Mouse (Mus musculus): Measurements from ENCODE around the gene Csf2rb. TPM values are rescaled to one million over a fixed set of nuclear protein-coding genes. Genes with fewer than 3 reads are reported as not detected.

Gene Csf2rb
- total and polyA plus RNA-seq, 3 experiments, result 3.2 to 10.1 TPM; not detected in 1

GRCm38 (mm10) chr15:78380208-78380607 is 54.7 kb downstream of the Csf2rb start:
- H3K9ac ChIP-seq (ENCODE audit: control insufficient read depth, low read depth, low read length, poor library complexity, severe bottlenecking), result no peak overlapping the region
- H3K27me3 ChIP-seq (ENCODE audit: control insufficient read depth in 1 of 2, insufficient read depth in 2 of 2, low read length in 2 of 2), result no peaks in the 10 kb centered on the region
- TF ChIP-seq E2F4 (IDR thresholded peaks at IDR 0.05; ENCODE audit: borderline replicate concordance, low read depth, low read length), result no peak
- no peak for TF ChIP-seq CHD2 (IDR thresholded peaks at IDR 0.05; ENCODE audit: low read length)
- H3K4me1 ChIP-seq (ENCODE audit: control insufficient read depth in 1 of 2, insufficient read depth in 2 of 2, low read length in 2 of 2), result peaks cover 0 to 30% of the 10 kb centered on the region in 2 experiments; a peak in 3 of 4 replicates
- H3K4me3 ChIP-seq (ENCODE audit: control insufficient read depth in 1 of 2, insufficient read depth in 1 of 2, low read depth in 2 of 2, low read length in 2 of 2), result no peak overlapping the region
- no peaks in the 10 kb centered on the region; the same call in 1 of the 2 replicates for H3K79me2 ChIP-seq (ENCODE audit: control insufficient read depth, insufficient read depth, low read length, poor library complexity)
- H3K27ac ChIP-seq (ENCODE audit: control insufficient read depth, low read depth, low read length), result no peak overlapping the region
- no peak for DNase-seq (ENCODE audit: low read depth, low spot score)
- peaks cover 0 to 6% of the 10 kb centered on the region in 2 experiments; a peak in 2 of 4 replicates for H3K36me3 ChIP-seq (ENCODE audit: control insufficient read depth in 1 of 2, insufficient read depth in 2 of 2, low read length in 2 of 2)
- no peaks in the 10 kb centered on the region for H3K9me3 ChIP-seq (replicated peaks; ENCODE audit: insufficient read depth, low read length)

GRCm38 (mm10) chr15:78380741-78381140 is 55.2 kb downstream of the Csf2rb start:
- no peaks in the 10 kb centered on the region for H3K27me3 ChIP-seq (ENCODE audit: control insufficient read depth in 1 of 2, insufficient read depth in 2 of 2, low read length in 2 of 2)
- no peaks in the 10 kb centered on the region for H3K9me3 ChIP-seq (replicated peaks; ENCODE audit: insufficient read depth, low read length)
- H3K79me2 ChIP-seq (ENCODE audit: control insufficient read depth, insufficient read depth, low read length, poor library complexity), result no peaks in the 10 kb centered on the region; the same call in 1 of the 2 replicates
- TF ChIP-seq ELF1 (IDR thresholded peaks at IDR 0.05; ENCODE audit: low read depth, low read length) (no peak), JUND (IDR thresholded peaks at IDR 0.05; ENCODE audit: low read depth, low read length) (no peak), MEF2A (IDR thresholded peaks at IDR 0.05; ENCODE audit: extremely low read depth, insufficient replicate concordance, low read depth, low read length, poor library complexity, severe bottlenecking) (no peak), POLR2A (IDR thresholded peaks at IDR 0.05; ENCODE audit: control insufficient read depth in 1 of 2, insufficient read depth in 1 of 2, low read depth in 1 of 2, low read length in 2 of 2, poor library complexity in 1 of 2) (no peak), MXI1 (IDR thresholded peaks at IDR 0.05; ENCODE audit: low read depth, low read length) (no peak), TCF12 (IDR thresholded peaks at IDR 0.05; ENCODE audit: low read depth, low read length) (no peak), MAZ (IDR thresholded peaks at IDR 0.05; ENCODE audit: low read depth, low read length) (no peak)
- DNase-seq (ENCODE audit: low read depth, low spot score), result no peak
- H3K9ac ChIP-seq (ENCODE audit: control insufficient read depth, low read depth, low read length, poor library complexity, severe bottlenecking), result no peak overlapping the region
- no peak overlapping the region for H3K27ac ChIP-seq (ENCODE audit: control insufficient read depth, low read depth, low read length)
- peaks cover 0 to 6% of the 10 kb centered on the region in 2 experiments; a peak in 2 of 4 replicates for H3K36me3 ChIP-seq (ENCODE audit: control insufficient read depth in 1 of 2, insufficient read depth in 2 of 2, low read length in 2 of 2)
- H3K4me3 ChIP-seq (ENCODE audit: control insufficient read depth in 1 of 2, insufficient read depth in 1 of 2, low read depth in 2 of 2, low read length in 2 of 2), result no peak overlapping the region
- H3K4me1 ChIP-seq (ENCODE audit: control insufficient read depth in 1 of 2, insufficient read depth in 2 of 2, low read length in 2 of 2), result peaks cover 0 to 30% of the 10 kb centered on the region in 2 experiments; a peak in 3 of 4 replicates

GRCm38 (mm10) chr15:78382115-78382514 is 56.6 kb downstream of the Csf2rb start:
- no peaks in the 10 kb centered on the region for H3K27me3 ChIP-seq (ENCODE audit: control insufficient read depth in 1 of 2, insufficient read depth in 2 of 2, low read length in 2 of 2)
- DNase-seq (ENCODE audit: low read depth, low spot score), result no peak
- no peaks in the 10 kb centered on the region; the same call in 1 of the 2 replicates for H3K79me2 ChIP-seq (ENCODE audit: control insufficient read depth, insufficient read depth, low read length, poor library complexity)

More at GRCm38 (mm10) chr15:78382115-78382514, 56.6 kb downstream of the Csf2rb start:
- no peaks in the 10 kb centered on the region for H3K9me3 ChIP-seq (replicated peaks; ENCODE audit: insufficient read depth, low read length)
- no peak overlapping the region for H3K9ac ChIP-seq (ENCODE audit: control insufficient read depth, low read depth, low read length, poor library complexity, severe bottlenecking)
- H3K36me3 ChIP-seq (ENCODE audit: control insufficient read depth in 1 of 2, insufficient read depth in 2 of 2, low read length in 2 of 2), result peaks cover 0 to 3% of the 10 kb centered on the region in 2 experiments; a peak in 2 of 4 replicates
- H3K4me3 ChIP-seq (ENCODE audit: control insufficient read depth in 1 of 2, insufficient read depth in 1 of 2, low read depth in 2 of 2, low read length in 2 of 2), result no peak overlapping the region
- no peak for TF ChIP-seq TCF12 (IDR thresholded peaks at IDR 0.05; ENCODE audit: low read depth, low read length)
- TF ChIP-seq POLR2AphosphoS5 (IDR thresholded peaks at IDR 0.05; ENCODE audit: borderline replicate concordance, low read depth, low read length), result no peak
- no peak for TF ChIP-seq MYC (IDR thresholded peaks at IDR 0.05; ENCODE audit: low read depth, low read length)
- TF ChIP-seq RCOR1 (IDR thresholded peaks at IDR 0.05; ENCODE audit: low read depth, low read length), result no peak
- TF ChIP-seq JUND (IDR thresholded peaks at IDR 0.05; ENCODE audit: low read depth, low read length), result no peak
- no peak for TF ChIP-seq BHLHE40 (IDR thresholded peaks at IDR 0.05; ENCODE audit: borderline replicate concordance, low read depth, low read length)
- TF ChIP-seq HCFC1 (IDR thresholded peaks at IDR 0.05; ENCODE audit: low read depth, low read length), result no peak
- no peak for TF ChIP-seq GATA1 (IDR thresholded peaks at IDR 0.05; ENCODE audit: low read depth, low read length)
- no peak for TF ChIP-seq TAL1 (IDR thresholded peaks at IDR 0.05; ENCODE audit: low read length)
- no peak for TF ChIP-seq EP300 (IDR thresholded peaks at IDR 0.05; ENCODE audit: low read depth in 1 of 2, low read length in 2 of 2)
- no peak for TF ChIP-seq SIN3A (IDR thresholded peaks at IDR 0.05; ENCODE audit: low read length)
- TF ChIP-seq MAX (IDR thresholded peaks at IDR 0.05; ENCODE audit: low read length), result no peak
- no peak for TF ChIP-seq USF1 (IDR thresholded peaks at IDR 0.05; ENCODE audit: low read depth, low read length)
- peaks cover 0 to 23% of the 10 kb centered on the region in 2 experiments; a peak in 3 of 4 replicates for H3K4me1 ChIP-seq (ENCODE audit: control insufficient read depth in 1 of 2, insufficient read depth in 2 of 2, low read length in 2 of 2)
- H3K27ac ChIP-seq (ENCODE audit: control insufficient read depth, low read depth, low read length), result no peak overlapping the region

All from MEL (cell line).